Mouse (Mus musculus) neutrophil, adult 5-6 weeks (primary cell): ENCODE results near the gene Pcgf3. TPM values are rescaled to one million over a fixed set of nuclear protein-coding genes. Genes with fewer than 3 reads are reported as not detected.
A peak's percentile ranks its signal among the peaks of the same experiment; 100 is the strongest.
"Not testable (repeated sequence)": the region's sequence is repeated elsewhere in the genome, so short reads cannot be mapped to it uniquely, and the experiment has no call there.

Experiments
- ATAC-seq: fragments of 151-379, 151-347 bp; 2 replicates; pipeline ENCODE4 v1.8.0; 2017; ENCODE audit warnings: mild to moderate bottlenecking, moderate TSS enrichment; ENCODE audit not compliant: insufficient number of reproducible peaks, poor library complexity, low FRiP score, severe bottlenecking; ENCODE audit errors: extremely low read depth
- total RNA-seq: library from RNA; stranded (forward); fragments of 200-1000 nt; gene quantifications from 2 replicates; pipeline ENCODE4 v1.2.3, GENCODE M21; 2017

The Pcgf3 gene
- total RNA-seq, 1 experiment from 2014 or later: 17.5 TPM

DNA sequence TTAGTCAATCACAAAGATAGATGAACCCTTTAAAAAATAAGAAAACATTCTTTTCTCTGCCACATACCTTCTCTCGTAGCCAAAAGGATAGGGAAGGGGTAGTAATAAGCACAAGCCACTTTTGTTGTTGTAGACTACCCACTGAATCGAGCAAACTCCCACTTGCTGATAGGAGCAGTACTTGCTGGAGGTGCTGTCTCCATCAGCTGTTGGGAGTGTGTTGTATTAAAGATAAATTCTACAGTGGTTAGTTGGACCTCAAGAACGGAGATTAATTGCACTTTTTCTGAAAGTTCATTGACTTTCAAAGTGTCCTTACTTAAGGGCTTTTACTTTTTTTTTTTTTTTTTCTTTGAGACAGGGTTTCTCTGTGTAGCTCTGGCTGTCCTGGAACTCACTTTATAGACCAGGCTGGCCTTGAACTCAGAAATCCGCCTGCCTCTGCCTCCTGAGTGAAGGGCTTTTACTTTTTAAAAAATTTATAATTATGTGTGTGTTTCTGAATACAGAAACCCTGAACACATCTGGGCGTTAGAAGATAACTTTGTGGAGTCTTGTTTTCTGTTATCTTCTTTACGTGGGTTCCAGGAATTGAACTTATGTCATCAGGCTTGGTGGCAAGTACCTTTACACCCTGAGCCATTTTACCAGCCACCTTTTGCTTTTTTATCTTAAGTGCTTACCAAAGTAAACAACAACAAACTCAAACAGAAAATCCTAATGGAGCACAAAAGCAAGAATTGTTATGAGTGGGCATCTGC, 4.3 kb downstream of the Pcgf3 start:
- ATAC-seq: no peak

GRCm38 (mm10) chr5:108466647-108467046, 5.6 kb downstream of the Pcgf3 start:
- no peak for ATAC-seq

- ATAC-seq: no peak
These were observed 8.6 kb downstream of the Pcgf3 start for GRCm38 (mm10) chr5:108469617-108470016.

DNA sequence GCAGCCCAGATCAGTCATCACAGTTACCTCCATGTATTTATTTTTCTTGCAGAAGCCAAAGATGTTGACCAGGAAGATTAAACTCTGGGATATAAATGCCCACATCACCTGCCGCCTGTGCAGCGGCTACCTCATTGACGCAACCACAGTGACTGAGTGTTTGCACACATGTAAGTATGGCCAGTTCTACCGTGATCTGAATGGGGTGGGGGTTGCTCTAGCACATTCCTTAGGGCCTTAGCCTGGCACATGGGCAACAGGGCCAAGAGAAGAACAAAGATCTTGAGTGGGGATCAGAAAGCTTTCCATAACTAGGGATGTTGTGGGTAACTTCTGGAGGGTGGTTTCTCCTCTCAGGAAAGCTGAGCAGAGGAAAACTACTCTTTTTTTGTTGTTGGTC, 12.7 kb downstream of the Pcgf3 start:
- no peak for ATAC-seq

GRCm38 (mm10) chr5:108475977-108476376, 14.9 kb downstream of the Pcgf3 start:
- ATAC-seq: no peak

DNA sequence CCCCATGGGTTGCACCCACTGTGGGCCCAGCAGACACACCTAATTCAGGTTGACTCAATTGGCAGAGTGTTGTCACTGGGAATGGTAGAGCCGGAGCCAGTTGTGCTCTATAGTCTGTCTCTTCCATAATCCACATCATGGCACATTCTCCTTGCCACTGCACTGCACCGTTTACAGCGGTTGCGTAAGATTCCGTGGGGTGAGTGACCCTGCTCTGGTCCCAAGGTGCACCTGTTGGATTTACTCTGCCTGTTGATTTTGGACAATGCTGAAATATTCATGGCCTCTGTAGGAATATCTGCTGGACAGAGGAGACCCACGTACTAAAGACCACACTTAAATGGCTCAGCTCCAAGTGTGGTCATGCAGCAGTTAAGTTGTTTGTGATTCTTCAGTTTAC, 22.0 kb downstream of the Pcgf3 start:
- ATAC-seq: no peak

GRCm38 (mm10) chr5:108485239-108485638, 24.2 kb downstream of the Pcgf3 start:
- ATAC-seq: peak; percentile 71; the same call in 1 of the 2 replicates

DNA sequence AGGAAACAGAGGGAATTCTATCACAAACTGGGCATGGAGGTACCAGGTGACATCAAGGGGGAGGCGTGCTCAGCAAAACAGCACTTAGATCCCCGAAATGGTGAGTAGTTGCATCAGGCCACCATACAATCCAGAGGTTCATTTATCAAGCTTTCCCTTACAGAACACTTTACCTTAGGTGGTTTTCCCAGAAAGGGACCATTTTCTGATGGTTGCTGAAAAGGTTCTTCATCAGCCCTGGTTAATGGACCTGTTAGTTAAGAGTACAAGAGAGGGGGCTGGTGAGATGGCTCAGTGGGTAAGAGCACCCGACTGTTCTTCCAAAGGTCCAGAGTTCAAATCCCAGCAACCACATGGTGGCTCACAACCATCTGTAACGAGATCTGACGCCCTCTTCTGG, 25.1 kb downstream of the Pcgf3 start:
- ATAC-seq: not testable (repeated sequence)

GRCm38 (mm10) chr5:108501573-108501972, 40.5 kb downstream of the Pcgf3 start:
- ATAC-seq: no peak

DNA sequence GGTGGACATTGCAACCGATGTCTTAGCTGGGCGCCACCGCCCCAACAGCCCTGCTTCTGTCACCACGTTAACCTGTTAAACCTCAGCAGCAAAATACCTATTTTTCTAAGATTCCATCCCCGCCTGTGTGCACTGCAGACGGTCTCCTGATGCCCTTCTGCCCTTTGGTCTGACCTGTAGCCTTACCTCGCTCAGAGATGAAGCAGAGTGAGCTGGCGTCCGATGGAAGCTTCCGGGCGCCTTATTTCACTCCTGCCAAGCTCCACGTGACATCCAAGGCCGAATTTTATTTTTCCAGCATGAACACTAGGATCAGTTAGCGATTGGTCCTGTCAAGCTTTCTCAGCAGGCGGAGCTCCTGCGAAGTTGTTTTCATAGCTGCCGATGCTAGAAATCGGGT, 41.3 kb downstream of the Pcgf3 start:
- ATAC-seq: no peak

DNA sequence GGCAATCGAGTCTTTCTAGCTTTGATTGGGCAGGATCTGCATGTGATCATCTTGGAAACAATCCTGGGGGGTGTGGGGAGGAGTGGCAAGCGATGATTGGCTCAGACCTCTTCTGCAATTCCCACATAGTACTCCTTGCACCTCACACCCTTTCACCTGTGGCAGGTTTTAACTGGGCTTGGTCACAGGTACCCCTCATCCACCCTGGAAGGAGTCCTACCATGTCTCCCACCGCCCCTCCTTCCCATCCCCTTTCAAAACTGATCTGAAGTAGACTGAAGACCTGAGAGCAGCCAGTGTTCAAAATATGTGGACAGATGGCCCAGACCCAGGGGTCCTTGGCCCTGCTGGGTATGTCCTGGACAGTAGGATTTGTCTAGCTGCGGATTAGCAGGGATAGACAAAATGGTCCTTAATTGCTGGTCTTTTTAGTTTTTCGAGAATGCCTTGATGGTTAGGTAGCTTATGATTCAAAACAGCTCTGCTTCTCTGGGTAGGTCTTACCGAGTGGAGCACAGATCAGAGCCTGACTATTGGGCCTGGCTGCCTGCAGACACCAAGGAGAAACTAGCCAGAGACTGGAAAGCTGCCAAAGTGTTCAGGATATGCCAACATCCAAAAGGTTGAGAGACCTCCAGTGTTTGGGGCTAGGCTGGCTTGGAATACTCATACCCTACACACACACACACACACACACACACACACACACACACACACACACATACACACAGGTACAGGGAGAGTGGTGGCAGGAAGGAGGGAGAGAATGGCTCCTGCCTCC, 54.7 kb downstream of the Pcgf3 start:
- ATAC-seq: no peak

DNA sequence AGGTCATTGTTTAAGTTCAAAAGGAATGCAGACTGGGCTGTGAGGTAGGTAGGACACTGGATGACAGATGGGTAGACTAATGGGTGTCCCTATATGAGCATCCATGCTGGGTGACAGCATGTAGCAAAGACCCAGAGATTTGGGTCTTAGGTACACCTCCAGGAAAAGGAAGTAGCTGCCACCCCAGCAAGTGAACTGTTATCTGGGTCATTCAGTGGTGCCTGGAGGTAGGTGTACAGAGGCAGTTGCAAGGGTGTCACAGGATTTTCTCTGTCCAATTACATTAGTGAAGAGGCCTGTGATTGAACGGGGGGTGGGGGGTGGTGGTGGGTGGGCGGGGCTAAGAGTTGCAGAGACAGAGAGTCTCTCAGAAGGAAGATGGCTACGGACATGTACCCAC, 55.6 kb downstream of the Pcgf3 start:
- ATAC-seq: no peak

DNA sequence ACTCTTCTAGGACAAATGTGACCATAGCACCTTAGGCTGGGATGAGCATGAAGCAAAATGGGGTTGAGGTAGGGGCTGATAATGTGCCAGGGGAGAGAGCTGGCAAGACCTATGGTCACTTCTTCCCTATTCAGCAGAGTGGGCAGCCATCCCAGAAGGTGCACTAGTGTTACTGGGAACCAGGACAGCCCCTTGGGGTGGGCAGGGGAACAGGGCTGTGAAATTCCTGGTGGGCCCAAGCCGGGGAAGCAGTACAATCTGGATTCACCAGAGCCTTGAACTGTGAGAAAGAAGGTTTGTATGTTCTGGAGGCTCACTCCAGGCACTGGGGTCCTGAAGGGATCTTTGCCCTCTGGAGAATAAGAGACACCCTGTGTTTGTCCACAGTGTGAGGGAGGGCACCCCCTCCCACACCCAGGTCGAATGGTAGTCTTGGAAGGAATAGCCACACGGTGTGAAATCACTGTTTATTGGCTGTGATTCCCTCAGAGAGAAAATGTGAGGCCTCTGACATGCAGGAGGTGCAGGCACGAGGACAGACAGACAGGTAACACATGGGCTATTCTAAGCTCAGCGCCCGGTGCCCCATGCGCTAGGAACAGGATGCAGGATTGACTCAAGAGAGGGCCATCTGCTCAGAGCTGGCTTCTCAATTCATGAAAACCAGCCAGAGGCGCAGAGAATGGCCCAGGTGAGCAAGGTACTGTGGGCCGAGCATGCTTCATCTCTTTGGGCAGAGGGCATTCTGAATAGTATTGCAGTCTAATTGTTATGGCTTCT, 57.3 kb downstream of the Pcgf3 start:
- no peak for ATAC-seq

- ATAC-seq: no peak
These were observed 57.9 kb downstream of the Pcgf3 start for GRCm38 (mm10) chr5:108518951-108519350.

- ATAC-seq: no peak
These were observed 59.1 kb downstream of the Pcgf3 start for GRCm38 (mm10) chr5:108520153-108520552.

GRCm38 (mm10) chr5:108521016-108521415, 60.0 kb downstream of the Pcgf3 start:
- ATAC-seq: no peak

- no peak for ATAC-seq
These were observed 60.9 kb downstream of the Pcgf3 start for GRCm38 (mm10) chr5:108521896-108522295.

DNA sequence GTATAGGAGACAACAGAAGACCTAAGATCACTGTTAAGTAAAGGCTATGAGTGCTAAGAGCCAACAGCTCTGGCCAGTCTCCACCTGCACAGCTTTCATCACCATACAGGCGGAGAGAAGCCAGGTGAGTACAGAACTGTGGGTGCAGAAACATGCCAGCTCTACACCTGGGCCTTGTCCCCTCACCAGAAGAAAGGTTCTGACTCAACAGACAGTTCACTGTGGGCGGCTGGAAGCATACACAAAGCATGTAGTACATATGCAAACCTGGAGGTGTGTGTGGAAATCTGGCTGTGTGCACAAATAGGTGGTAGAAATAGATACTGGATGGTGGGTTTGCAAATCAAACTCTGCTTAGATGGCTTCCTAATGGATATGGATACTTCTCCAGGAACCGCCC, 61.6 kb downstream of the Pcgf3 start:
- no peak for ATAC-seq

GRCm38 (mm10) chr5:108534188-108534587, 73.2 kb downstream of the Pcgf3 start:
- ATAC-seq: no peak
